Mouse (Mus musculus): ENCODE results near the gene Polr2e.

The Polr2e gene

DNA sequence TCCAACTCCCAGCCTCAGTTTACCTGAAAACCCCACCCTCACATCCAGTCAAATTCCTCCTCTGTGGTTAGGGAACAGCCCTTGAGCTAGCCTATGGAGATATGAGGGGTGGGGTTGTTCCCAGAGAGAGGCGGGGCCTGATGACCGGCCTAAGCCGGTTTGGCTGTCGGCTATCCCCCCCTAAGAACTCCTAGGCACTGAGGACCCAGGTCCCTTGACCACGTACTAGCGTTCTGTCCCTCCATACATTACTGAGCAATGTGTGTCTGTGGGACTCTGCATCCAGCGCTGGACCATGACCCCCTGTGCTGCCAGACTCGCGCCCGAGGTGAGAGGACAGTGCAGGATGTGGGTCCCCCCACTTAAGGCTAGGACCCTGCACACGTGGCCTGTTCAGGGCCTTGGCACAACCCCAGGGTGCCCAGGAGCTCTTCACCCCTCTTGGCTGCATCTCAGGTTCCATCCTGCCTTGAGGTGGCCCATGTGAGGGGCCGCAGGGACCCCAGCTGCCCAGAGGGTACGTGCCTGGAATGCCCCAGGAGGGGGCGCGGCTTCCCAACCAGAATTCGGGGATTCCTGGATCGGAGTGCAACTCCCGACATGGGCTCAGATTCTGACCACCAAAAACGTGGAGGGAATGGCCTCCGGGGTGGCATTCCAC, 20.0 kb downstream of the Polr2e start:
- POLR2A ChIA-PET = interaction anchor here (0.6 to 9.6 kb wide), 31 partner anchors 9 to 148 kb away, joined by 3 to 102 read pairs (median 5); partner anchors contain the start of genes Med16 (in 1 of the 4), Polr2e (in 1 of the 4), Tmem259 (in 1 of the 4) and Wdr18 (in 1 of the 4)
- CTCF ChIA-PET = interaction anchor here in 1 of 4 experiments (0.6 to 1.8 kb wide), 5 partner anchors 9 to 129 kb away, joined by 3 to 8 read pairs (median 3); partner anchors contain the start of gene Midn

DNA sequence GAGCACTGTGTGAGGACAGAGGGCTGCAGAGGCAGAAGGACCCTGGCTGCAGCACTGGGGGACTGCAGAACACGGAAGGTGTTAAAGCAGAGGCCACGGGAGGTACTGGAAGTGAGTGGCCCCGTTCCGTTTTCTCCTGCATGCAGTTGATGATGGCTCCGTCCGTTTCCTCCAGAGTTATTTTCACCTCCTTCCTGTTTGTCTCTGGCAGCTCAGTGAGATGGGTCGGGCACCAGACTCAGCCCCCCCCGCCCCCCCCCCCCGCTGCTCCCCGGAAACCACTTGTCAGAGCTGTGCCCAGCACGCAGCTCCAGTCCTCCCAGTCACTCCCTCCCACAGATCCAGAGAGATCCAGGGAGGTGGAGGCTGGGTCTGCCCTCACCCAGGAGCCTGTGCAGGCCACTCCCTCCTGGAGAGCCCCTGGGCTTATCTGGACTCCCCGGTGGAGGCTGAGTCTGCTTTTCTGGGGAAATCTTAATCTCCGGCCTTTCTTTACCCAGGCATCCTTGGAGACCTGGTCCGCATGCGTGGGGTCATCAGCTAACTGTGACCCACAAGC, 20.8 kb downstream of the Polr2e start:
- POLR2A ChIA-PET = interaction anchor here (0.6 to 9.6 kb wide), 29 partner anchors 9 to 165 kb away, joined by 3 to 102 read pairs (median 4); partner anchors contain the start of genes Med16 (in 1 of the 4), Ptbp1 (in 1 of the 4), Tmem259 (in 1 of the 4) and Wdr18 (in 1 of the 4)
- CTCF ChIA-PET = interaction anchor here in 2 of 4 experiments (0.6 to 1.2 kb wide), 9 partner anchors 9 to 250 kb away, joined by 3 to 11 read pairs (median 3); partner anchors contain the start of genes Midn (in 1 of the 2) and Tmem259 (in 1 of the 2)

DNA sequence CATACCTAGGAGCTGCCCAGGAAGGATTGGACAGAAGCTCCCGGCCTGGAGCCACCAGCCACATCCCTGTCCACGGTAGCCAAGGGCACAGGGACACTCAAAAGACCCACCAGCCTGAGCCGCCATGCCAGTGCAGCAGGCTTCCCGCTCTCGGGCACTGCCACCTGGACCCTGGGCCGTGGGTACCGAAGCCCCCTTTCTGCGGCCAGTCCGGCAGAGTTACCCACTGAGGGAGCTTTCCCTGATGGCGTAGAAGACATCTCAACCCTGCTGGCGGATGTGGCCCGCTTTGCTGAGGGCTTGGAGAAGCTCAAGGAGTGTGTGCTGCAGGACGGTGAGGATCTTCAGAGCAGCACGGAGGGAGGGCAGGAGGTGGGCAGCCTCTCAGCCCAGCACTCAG, 21.8 kb downstream of the Polr2e start:
- POLR2A ChIA-PET = interaction anchor here in 2 of 4 experiments (0.9 to 9.6 kb wide), 7 partner anchors 9 to 150 kb away, joined by 3 to 102 read pairs (median 6); no protein-coding TSS in a partner anchor

DNA sequence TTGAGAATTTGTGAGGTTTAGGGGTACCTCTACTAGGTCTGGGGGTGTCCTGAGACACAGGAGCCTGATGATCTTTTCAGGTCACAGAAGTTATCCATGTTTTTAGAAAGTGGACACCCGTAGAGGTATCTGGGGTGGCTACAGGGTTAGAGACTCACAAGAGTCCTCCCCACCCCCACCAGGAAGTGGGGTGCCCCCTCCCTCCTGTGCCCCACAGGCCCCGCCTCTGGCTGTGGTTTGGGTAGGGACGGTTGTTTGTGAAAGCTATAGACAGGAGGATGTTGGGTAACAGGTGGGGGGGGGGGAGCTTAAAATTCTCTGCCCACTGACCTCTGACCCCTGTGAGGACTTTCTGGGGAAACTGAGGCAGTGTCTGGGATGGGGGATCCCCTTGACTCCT, 22.2 kb downstream of the Polr2e start:
- POLR2A ChIA-PET = interaction anchor here in 3 of 4 experiments (0.6 to 9.6 kb wide), 8 partner anchors 9 to 150 kb away, joined by 3 to 102 read pairs (median 6); no protein-coding TSS in a partner anchor
- CTCF ChIA-PET = interaction anchor here in 3 of 4 experiments (0.5 to 1.2 kb wide), 5 partner anchors 17 to 360 kb away, joined by 3 to 15 read pairs (median 3); no protein-coding TSS in a partner anchor

More for the DNA sequence above, 21.8 kb downstream of the Polr2e start:
- CTCF ChIA-PET = interaction anchor here in 3 of 4 experiments (0.5 to 1.2 kb wide), 5 partner anchors 16 to 361 kb away, joined by 3 read pairs; no protein-coding TSS in a partner anchor

DNA sequence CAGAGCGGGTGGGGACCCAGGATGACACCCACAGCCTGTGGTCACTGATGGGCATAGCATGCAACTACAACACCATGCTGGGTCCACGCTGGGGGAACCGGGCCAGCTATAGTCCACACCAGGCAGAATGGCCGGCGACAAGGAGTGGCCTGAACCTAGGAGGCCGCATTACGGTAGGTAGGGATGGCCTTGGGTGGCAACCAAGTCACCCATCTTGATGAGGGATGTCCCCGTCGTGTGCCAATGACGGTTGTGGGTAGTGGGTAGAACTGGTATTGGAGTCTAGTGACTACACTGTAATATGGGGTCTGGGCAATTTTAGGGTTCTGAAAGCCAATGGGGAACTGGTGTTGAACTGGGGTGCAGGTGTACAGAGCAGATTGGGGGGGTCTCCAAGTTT, 22.7 kb downstream of the Polr2e start:
- POLR2A ChIA-PET = interaction anchor here (0.6 to 9.6 kb wide), 14 partner anchors 10 to 41 kb away, joined by 3 to 102 read pairs (median 6); no protein-coding TSS in a partner anchor
- CTCF ChIA-PET = interaction anchor here (0.6 to 1.2 kb wide), 4 partner anchors 12 to 205 kb away, joined by 3 to 15 read pairs (median 3); no protein-coding TSS in a partner anchor

DNA sequence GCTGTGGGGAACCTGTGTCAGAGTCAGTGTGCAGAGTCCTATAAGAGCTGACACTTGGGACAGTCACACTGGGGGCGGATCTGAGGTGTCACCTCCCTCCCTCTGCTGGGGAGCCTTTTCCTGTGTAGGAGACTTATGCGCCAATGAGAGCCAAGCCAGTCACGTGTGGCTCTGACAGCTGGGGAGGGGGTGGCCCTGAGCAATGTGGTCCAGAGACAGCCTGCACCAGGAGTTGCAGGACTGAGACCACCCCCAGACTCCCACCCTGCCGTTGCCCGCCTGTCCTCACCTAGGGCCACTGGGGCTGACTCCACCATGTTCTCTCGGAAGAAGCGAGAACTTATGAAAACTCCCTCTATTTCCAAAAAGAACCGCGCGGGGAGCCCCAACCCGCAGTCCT, 23.1 kb downstream of the Polr2e start, which contains the start of gene Arhgap45:
Arhgap45 (plus strand) TSS at position 143 of the 400 bp plus-strand sequence.
- ChIA-PET POLR2A (interaction anchor here in 3 of 4 experiments (0.6 to 9.6 kb wide), 14 partner anchors 10 to 132 kb away, joined by 3 to 102 read pairs (median 6); partner anchors contain the start of gene Midn (in 1 of the 3)), CTCF (interaction anchor here in 3 of 4 experiments (0.5 to 0.8 kb wide), 3 partner anchors 12 to 29 kb away, joined by 3 to 9 read pairs (median 3); no protein-coding TSS in a partner anchor)

DNA sequence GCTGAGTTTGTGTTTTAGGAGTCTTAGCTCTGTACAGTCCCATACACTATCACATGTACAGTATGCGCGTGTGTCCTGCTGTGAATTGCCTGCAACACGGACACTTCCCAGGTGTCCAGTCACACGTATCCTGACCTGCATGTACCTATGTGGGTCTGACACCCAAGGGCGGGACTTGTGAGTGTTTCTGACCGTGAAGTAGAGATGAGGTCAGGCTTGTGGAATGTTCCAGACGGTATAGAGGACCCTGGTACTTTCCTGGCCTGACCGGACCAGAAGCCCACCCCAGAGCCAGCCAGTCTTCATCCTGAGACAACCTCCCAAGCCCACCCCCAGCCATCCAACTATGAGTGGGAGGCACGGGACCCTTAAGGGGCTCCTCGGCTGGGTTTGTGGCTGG, 24.0 kb downstream of the Polr2e start:
- POLR2A ChIA-PET = interaction anchor here in 3 of 4 experiments (0.6 to 9.6 kb wide), 29 partner anchors 10 to 153 kb away, joined by 3 to 102 read pairs (median 6); partner anchors contain the start of genes Abca7 (in 1 of the 3), Cnn2 (in 1 of the 3), Polr2e (in 1 of the 3) and Sbno2 (in 1 of the 3)

GRCm38 (mm10) chr10:80014484-80015290, 24.9 kb downstream of the Polr2e start:
- CTCF ChIA-PET = interaction anchor here in 3 of 4 experiments (0.6 to 2.7 kb wide), 16 partner anchors 11 to 335 kb away, joined by 3 to 10 read pairs (median 4); partner anchors contain the start of genes Abca7 (in 1 of the 3), Cnn2 (in 1 of the 3), Tmem259 (in 1 of the 3) and Wdr18 (in 1 of the 3)
- POLR2A ChIA-PET = interaction anchor here in 3 of 4 experiments (0.5 to 9.6 kb wide), 52 partner anchors 9 to 1588 kb away, joined by 3 to 102 read pairs (median 5); partner anchors contain the start of genes Abca7 (in 1 of the 3), Cbarp (in 1 of the 3), Cnn2 (in 1 of the 3) and Csnk1g2 (in 1 of the 3)

More for the DNA sequence above, 24.0 kb downstream of the Polr2e start:
- CTCF ChIA-PET = interaction anchor here in 3 of 4 experiments (0.6 to 2.7 kb wide), 7 partner anchors 12 to 56 kb away, joined by 3 to 10 read pairs (median 4); partner anchors contain the start of genes Tmem259 (in 1 of the 3) and Wdr18 (in 1 of the 3)

- ChIA-PET POLR2A (interaction anchor here in 3 of 4 experiments (0.6 to 9.6 kb wide), 42 partner anchors 8 to 1587 kb away, joined by 3 to 102 read pairs (median 6); partner anchors contain the start of genes Tmem259 (in 2 of the 3), Abca7 (in 1 of the 3), Cnn2 (in 1 of the 3) and Csnk1g2 (in 1 of the 3)), CTCF (interaction anchor here in 3 of 4 experiments (0.8 to 2.7 kb wide), 13 partner anchors 10 to 343 kb away, joined by 3 to 10 read pairs (median 4); partner anchors contain the start of genes Abca7 (in 1 of the 3), Cnn2 (in 1 of the 3), Tmem259 (in 1 of the 3) and Wdr18 (in 1 of the 3))
These were observed 26.0 kb downstream of the Polr2e start for GRCm38 (mm10) chr10:80013609-80014008.

DNA sequence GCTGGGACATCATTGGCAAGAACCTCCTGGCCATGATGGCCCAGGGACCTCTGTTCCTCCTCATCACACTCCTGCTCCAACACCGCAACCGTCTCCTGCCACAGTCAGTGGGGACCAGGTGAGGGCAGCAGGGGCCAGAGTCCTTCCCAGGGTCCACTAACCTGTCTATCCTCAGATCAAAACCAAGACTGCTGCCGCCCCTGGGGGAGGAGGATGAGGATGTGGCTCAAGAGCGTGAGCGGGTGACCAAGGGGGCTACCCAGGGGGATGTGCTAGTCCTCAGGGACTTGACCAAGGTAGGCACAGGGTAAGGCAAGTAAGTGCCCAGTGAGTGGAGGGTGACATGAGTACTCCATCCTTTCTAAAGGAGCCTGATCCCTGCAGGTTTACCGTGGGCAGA, 27.9 kb downstream of the Polr2e start:
- POLR2A ChIA-PET = interaction anchor here in 2 of 4 experiments (5.0 to 9.6 kb wide), 3 partner anchors 15 to 40 kb away, joined by 37 to 102 read pairs (median 42); no protein-coding TSS in a partner anchor
- CTCF ChIA-PET = no interaction called here

DNA sequence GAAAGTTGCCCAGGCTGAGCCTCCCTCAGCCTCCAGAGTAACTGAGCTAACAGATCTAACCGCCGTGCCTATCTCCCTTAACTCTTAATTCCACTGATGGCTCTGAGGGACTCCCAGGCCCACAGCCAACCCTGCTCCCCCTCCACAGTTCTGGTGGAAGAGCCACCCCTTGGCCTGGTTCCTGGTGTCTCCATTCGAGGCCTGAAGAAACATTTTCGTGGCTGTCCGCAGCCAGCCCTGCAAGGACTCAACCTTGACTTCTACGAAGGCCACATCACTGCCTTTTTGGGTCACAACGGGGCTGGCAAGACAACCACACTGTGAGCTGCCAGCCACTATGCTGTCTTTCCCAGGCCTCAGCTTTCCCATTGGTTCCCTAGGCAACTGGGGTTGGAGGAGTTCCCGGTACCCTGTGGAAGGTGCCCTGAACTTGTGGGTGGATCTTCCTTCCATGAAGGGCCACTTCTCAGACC, 35.3 kb downstream of the Polr2e start:
- CTCF ChIA-PET = interaction anchor here in 3 of 4 experiments (0.5 to 1.4 kb wide), 10 partner anchors 10 to 372 kb away, joined by 3 to 8 read pairs (median 4); partner anchors contain the start of genes Stk11 (in 1 of the 3) and Tmem259 (in 1 of the 3)
- POLR2A ChIA-PET = interaction anchor here in 3 of 4 experiments (0.7 to 6.1 kb wide), 20 partner anchors 10 to 201 kb away, joined by 3 to 44 read pairs (median 4); partner anchors contain the start of genes Arhgap45 (in 2 of the 3), Cnn2 (in 1 of the 3), Polr2e (in 1 of the 3) and Sbno2 (in 1 of the 3)

DNA sequence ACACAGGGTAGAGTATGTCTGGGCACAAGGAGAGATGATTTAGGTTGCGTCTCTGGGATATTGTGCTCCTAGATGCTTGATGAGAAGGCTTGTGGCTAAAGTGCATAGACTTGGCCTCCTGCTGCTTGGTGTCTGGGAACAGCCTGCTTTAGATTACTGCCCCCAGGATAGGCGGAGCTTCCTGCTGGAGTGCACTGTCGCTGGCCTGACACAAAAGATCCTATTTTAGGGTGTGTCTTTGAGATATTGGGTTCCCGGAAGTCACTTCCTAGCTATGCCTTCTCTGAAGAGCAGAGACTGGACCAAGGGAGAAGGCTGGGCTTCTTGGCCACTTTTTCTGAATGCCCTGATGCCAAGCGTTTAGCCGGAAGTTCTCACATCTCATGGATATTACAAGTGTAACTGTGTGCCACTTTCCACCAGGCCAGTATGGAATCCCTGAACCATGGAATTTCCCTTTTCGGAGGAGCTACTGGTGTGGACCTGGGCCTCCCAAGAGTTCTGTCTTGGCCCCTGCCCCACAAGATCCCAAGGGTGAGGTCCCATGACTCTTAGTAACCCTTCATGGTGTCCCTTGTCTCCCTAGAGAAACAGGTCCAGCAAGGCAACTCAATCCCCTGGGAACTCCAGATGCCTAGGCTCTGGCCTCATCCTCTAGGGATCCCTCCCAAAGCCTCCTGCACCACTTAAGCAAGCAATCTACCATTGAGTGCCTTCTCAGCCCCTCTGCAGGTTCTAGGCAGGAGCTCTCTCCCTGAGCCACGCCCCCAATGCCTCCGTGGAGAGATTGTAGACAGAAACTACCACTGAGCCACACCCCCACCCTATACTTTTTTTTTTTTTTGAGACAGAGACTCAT, 36.0 kb downstream of the Polr2e start:
- CTCF ChIA-PET = interaction anchor here in 3 of 4 experiments (0.5 to 1.4 kb wide), 14 partner anchors 11 to 372 kb away, joined by 3 to 8 read pairs (median 4); partner anchors contain the start of genes Arhgap45 (in 1 of the 3), Stk11 (in 1 of the 3) and Tmem259 (in 1 of the 3)
- POLR2A ChIA-PET = interaction anchor here (0.5 to 6.1 kb wide), 26 partner anchors 10 to 200 kb away, joined by 3 to 44 read pairs (median 4); partner anchors contain the start of genes Arhgap45 (in 1 of the 4), Cnn2 (in 1 of the 4), Polr2e (in 1 of the 4) and Sbno2 (in 1 of the 4)

GRCm38 (mm10) chr10:80002829-80003228, 36.8 kb downstream of the Polr2e start:
- ChIA-PET POLR2A (interaction anchor here (0.5 to 6.1 kb wide), 17 partner anchors 11 to 164 kb away, joined by 3 to 44 read pairs (median 5); partner anchors contain the start of genes Arhgap45 (in 1 of the 4) and Tmem259 (in 1 of the 4)), CTCF (interaction anchor here in 3 of 4 experiments (0.5 to 1.9 kb wide), 9 partner anchors 11 to 59 kb away, joined by 3 to 8 read pairs (median 3); partner anchors contain the start of genes Arhgap45 (in 1 of the 3) and Tmem259 (in 1 of the 3))

DNA sequence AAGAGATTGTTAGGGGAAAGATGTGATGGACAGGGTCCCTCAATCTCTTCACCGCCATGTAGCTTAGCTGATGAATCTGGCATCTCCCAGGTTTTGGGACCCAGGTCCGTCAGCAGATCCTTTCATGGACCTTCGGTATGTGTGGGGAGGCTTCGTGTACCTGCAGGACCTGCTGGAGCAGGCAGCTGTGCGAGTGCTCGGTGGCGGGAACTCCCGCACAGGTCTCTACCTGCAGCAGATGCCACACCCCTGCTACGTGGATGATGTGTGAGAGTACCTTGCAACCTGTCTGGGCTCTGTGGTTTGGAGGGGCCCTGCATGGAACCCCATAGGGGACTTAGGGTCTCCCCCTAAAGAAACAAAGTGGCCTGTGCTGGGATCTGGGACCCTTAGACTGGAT, 37.6 kb downstream of the Polr2e start:
- POLR2A ChIA-PET = interaction anchor here in 3 of 4 experiments (0.5 to 6.1 kb wide), 9 partner anchors 12 to 64 kb away, joined by 3 to 44 read pairs (median 5); partner anchors contain the start of genes Tmem259 (in 2 of the 3) and Arhgap45 (in 1 of the 3)

More for the DNA sequence above, 37.6 kb downstream of the Polr2e start:
- CTCF ChIA-PET = interaction anchor here in 2 of 4 experiments (0.5 to 1.9 kb wide), 5 partner anchors 10 to 104 kb away, joined by 3 to 8 read pairs (median 4); no protein-coding TSS in a partner anchor
